Mouse (Mus musculus): ENCODE results near the gene Phf20. TPM values are rescaled to one million over a fixed set of nuclear protein-coding genes. Genes with fewer than 3 reads are reported as not detected.

Phf20 gene
- polyA plus RNA-seq, 1 experiment, result 29.2 TPM

DNA sequence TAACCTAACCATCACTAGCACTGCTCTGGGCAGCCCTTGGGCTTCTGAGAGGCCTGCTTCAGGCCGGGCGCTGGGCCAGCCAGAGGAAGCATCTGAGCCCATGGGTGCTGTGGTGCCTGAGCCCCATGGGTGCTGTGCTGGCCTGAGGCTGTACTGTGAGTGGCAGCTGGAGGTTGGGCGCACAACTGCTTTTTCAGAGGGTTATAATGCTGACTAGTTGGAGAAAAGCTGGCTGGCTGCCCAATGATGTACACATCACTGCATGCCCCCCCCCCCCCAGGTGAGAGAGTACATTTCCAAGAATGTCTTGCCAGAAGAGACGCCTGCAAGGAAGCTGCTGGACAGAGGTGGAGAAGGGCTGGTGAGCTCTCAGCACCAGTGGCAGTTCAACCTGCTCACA lies 108.1 kb downstream of the Phf20 start:
- H3K4me1 ChIP-seq (ENCODE audit: control insufficient read depth, insufficient read depth, low read length), result no peaks in the 10 kb centered on the region
- TF ChIP-seq POLR2A (IDR thresholded peaks at IDR 0.05; ENCODE audit: extremely low read depth, insufficient read depth, low read length) (no peak), CTCF (IDR thresholded peaks at IDR 0.05; ENCODE audit: extremely low read depth, insufficient read depth, low read length) (no peak)
- H3K4me3 ChIP-seq (ENCODE audit: insufficient read depth, low read length), result no peak overlapping the region
- no peak overlapping the region for H3K27ac ChIP-seq (ENCODE audit: insufficient read depth, low read length)

DNA sequence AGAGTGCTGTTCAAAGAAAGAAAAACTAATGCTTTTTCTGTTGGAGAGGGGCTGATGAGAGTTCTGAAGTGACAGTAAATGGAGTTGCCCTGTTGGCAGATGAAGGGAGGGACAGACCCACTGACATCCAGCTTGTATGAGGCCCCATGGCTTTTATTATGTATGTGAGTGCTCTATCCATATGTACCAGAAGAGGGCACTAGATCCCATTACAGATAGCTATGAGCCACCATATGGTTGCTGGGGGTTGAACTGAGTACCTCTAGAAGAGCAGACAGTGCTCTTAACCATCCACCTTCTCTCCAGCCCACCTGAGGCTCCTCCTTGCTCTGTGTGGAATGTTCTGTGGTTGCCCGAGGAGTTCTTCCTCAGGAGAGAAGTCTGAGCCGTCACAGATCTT lies 109.6 kb downstream of the Phf20 start:
- peak; percentile 55 for TF ChIP-seq CTCF (IDR thresholded peaks at IDR 0.05; ENCODE audit: extremely low read depth, insufficient read depth, low read length)
- TF ChIP-seq POLR2A (IDR thresholded peaks at IDR 0.05; ENCODE audit: extremely low read depth, insufficient read depth, low read length), result no peak
- Histone ChIP-seq H3K4me1 (ENCODE audit: control insufficient read depth, insufficient read depth, low read length) (no peaks in the 10 kb centered on the region), H3K4me3 (ENCODE audit: insufficient read depth, low read length) (no peak overlapping the region), H3K27ac (ENCODE audit: insufficient read depth, low read length) (no peak overlapping the region)

DNA sequence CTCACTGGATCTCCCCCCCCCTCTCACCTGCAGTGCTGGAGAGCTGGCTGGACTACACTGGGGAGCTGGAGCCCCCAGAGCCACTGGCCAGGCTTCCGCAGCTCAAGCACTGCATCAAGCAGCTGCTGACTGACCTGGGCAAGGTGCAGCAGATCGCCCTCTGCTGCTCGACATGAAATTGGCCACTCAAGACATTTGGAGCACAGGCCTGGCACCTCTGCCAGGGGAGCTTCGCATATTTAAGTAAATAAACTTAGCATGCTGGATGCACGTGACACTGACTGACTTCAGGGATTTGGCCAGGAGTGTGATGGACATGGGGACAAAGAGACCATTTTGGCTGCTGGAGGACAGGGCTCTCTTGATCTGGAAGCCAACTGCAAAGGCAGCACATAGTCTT lies 111.0 kb downstream of the Phf20 start:
- TF ChIP-seq POLR2A (IDR thresholded peaks at IDR 0.05; ENCODE audit: extremely low read depth, insufficient read depth, low read length), result no peak
- TF ChIP-seq CTCF (IDR thresholded peaks at IDR 0.05; ENCODE audit: extremely low read depth, insufficient read depth, low read length), result peak; percentile 44
- Histone ChIP-seq H3K4me1 (ENCODE audit: control insufficient read depth, insufficient read depth, low read length) (peaks cover 2% of the 10 kb centered on the region; the same call in 1 of the 2 replicates), H3K4me3 (ENCODE audit: insufficient read depth, low read length) (no peak overlapping the region), H3K27ac (ENCODE audit: insufficient read depth, low read length) (no peak overlapping the region)

GRCm38 (mm10) chr2:156309948-156310347 lies 113.7 kb downstream of the Phf20 start:
- peaks cover 4% of the 10 kb centered on the region for H3K4me1 ChIP-seq (ENCODE audit: control insufficient read depth, insufficient read depth, low read length)
- no peak overlapping the region for H3K27ac ChIP-seq (ENCODE audit: insufficient read depth, low read length)
- H3K4me3 ChIP-seq (ENCODE audit: insufficient read depth, low read length), result no peak overlapping the region
- TF ChIP-seq CTCF (IDR thresholded peaks at IDR 0.05; ENCODE audit: extremely low read depth, insufficient read depth, low read length) (no peak), POLR2A (IDR thresholded peaks at IDR 0.05; ENCODE audit: extremely low read depth, insufficient read depth, low read length) (no peak)

GRCm38 (mm10) chr2:156310455-156310854 lies 114.2 kb downstream of the Phf20 start:
- TF ChIP-seq CTCF (IDR thresholded peaks at IDR 0.05; ENCODE audit: extremely low read depth, insufficient read depth, low read length), result no peak
- no peak for TF ChIP-seq POLR2A (IDR thresholded peaks at IDR 0.05; ENCODE audit: extremely low read depth, insufficient read depth, low read length)
- Histone ChIP-seq H3K27ac (ENCODE audit: insufficient read depth, low read length) (no peak overlapping the region), H3K4me3 (ENCODE audit: insufficient read depth, low read length) (no peak overlapping the region), H3K4me1 (ENCODE audit: control insufficient read depth, insufficient read depth, low read length) (peaks cover 4% of the 10 kb centered on the region)

GRCm38 (mm10) chr2:156310945-156311344 lies 114.7 kb downstream of the Phf20 start:
- no peak for TF ChIP-seq CTCF (IDR thresholded peaks at IDR 0.05; ENCODE audit: extremely low read depth, insufficient read depth, low read length)
- TF ChIP-seq POLR2A (IDR thresholded peaks at IDR 0.05; ENCODE audit: extremely low read depth, insufficient read depth, low read length), result no peak
- no peak overlapping the region for H3K27ac ChIP-seq (ENCODE audit: insufficient read depth, low read length)
- H3K4me3 ChIP-seq (ENCODE audit: insufficient read depth, low read length), result peak overlapping the region; percentile 71; the same call in 1 of the 2 replicates
- peaks cover 4% of the 10 kb centered on the region for H3K4me1 ChIP-seq (ENCODE audit: control insufficient read depth, insufficient read depth, low read length)

DNA sequence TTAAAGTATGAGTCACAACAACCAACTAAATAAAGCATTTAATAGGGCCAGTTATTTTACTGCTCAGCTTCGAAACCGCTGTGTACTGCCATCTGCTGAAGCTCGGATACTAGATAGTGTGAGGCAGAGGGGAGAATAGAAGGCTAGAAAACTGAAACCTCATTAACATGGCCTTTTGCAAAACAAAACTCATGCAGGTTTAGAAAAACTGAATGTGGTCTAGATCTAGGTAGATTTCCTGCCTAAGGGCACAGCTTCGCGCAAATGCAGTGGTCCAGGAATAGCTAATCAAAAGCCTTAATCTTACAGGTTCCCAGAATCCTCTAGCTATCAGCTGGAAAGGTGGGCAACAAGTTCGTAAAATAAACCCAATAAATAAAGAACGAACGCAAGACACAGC lies 115.2 kb downstream of the Phf20 start:
- Histone ChIP-seq H3K4me3 (ENCODE audit: insufficient read depth, low read length) (peak overlapping the region; percentile 71), H3K4me1 (ENCODE audit: control insufficient read depth, insufficient read depth, low read length) (peaks cover 4% of the 10 kb centered on the region), H3K27ac (ENCODE audit: insufficient read depth, low read length) (peak overlapping the region; percentile 94)
- TF ChIP-seq CTCF (IDR thresholded peaks at IDR 0.05; ENCODE audit: extremely low read depth, insufficient read depth, low read length) (no peak), POLR2A (IDR thresholded peaks at IDR 0.05; ENCODE audit: extremely low read depth, insufficient read depth, low read length) (no peak)

GRCm38 (mm10) chr2:156311841-156312291 lies 115.6 kb downstream of the Phf20 start:
- peak overlapping the region; percentile 94 for H3K27ac ChIP-seq (ENCODE audit: insufficient read depth, low read length)
- H3K4me1 ChIP-seq (ENCODE audit: control insufficient read depth, insufficient read depth, low read length), result peaks cover 4% of the 10 kb centered on the region
- TF ChIP-seq CTCF (IDR thresholded peaks at IDR 0.05; ENCODE audit: extremely low read depth, insufficient read depth, low read length), result no peak
- TF ChIP-seq POLR2A (IDR thresholded peaks at IDR 0.05; ENCODE audit: extremely low read depth, insufficient read depth, low read length), result no peak
- peak overlapping the region; percentile 71 for H3K4me3 ChIP-seq (ENCODE audit: insufficient read depth, low read length)

DNA sequence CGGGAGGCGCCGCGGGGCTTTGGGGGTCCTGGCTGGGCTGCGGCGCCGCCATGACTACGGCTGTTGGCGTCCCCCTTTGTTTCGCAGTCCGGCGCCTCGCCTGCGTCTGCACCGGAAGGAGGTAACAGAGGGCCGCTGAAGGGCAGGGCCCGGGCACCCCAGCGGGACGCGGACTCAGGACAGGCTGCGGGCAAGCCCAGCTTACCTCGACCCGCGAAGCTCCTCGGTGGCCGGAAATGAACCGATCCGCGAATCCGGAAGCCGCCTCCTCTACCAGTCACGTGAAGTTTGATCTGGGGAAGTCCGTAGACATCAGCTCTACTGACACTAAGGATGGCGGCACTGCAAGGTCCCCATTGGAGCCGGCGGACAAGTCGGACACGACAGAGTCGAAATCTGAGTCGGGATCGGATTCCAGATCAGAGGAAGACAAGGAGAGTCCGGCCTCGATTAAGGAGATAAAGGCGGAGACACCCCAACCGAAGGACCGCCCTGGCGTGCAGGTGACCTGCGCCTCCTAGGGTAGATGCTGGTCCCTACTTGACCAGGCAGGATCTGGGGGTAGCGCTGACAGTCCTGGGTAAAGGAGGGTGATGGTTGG lies 116.1 kb downstream of the Phf20 start, which contains the start of the genes Cnbd2 and Scand1:
Cnbd2 (plus strand) TSS at position 3 of the 601 bp plus-strand sequence.
Scand1 (minus strand) TSS at position 408 of the 601 bp plus-strand sequence.
- Histone ChIP-seq H3K27ac (ENCODE audit: insufficient read depth, low read length) (peak within 1 kb of the TSS; percentile 94), H3K4me1 (ENCODE audit: control insufficient read depth, insufficient read depth, low read length) (peaks cover 4% of the 10 kb centered on the region), H3K4me3 (ENCODE audit: insufficient read depth, low read length) (peak within 1 kb of the TSS; percentile 71)
- TF ChIP-seq POLR2A (IDR thresholded peaks at IDR 0.05; ENCODE audit: extremely low read depth, insufficient read depth, low read length) (peak; percentile 89), CTCF (IDR thresholded peaks at IDR 0.05; ENCODE audit: extremely low read depth, insufficient read depth, low read length) (no peak)

DNA sequence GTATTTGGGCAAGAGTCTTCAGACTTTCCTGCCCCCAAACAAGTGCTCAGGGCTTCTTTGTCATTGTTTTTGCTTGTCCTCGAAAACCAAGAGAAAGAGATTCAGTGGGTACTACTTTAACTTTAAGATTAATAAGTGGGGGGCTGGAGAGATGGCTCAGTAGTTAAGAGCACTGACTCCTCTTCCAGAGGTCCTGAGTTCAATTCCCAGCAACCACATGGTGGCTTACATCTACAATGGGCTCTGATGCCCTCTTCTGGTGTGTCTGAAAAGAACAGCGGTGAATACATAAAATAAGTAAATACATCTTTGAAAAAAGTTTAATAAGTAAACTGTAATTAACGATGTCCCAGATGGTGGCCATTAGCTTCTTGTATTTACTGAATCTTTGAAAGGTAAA lies 116.9 kb downstream of the Phf20 start:
- H3K27ac ChIP-seq (ENCODE audit: insufficient read depth, low read length), result no peak overlapping the region
- TF ChIP-seq POLR2A (IDR thresholded peaks at IDR 0.05; ENCODE audit: extremely low read depth, insufficient read depth, low read length), result no peak
- no peak for TF ChIP-seq CTCF (IDR thresholded peaks at IDR 0.05; ENCODE audit: extremely low read depth, insufficient read depth, low read length)

More for the DNA sequence above, 116.9 kb downstream of the Phf20 start:
- Histone ChIP-seq H3K4me1 (ENCODE audit: control insufficient read depth, insufficient read depth, low read length) (peaks cover 4% of the 10 kb centered on the region), H3K4me3 (ENCODE audit: insufficient read depth, low read length) (peak overlapping the region; percentile 71; the same call in 1 of the 2 replicates)
